Mouse (Mus musculus) stomach, postnatal 0 days (tissue): ENCODE data around the gene Tmprss13.

Experiments
- CTCF ChIP-seq: IDR thresholded peaks from 2 replicates; pipeline ENCODE4 v1.5.1; 2016; ENCODE audit warnings: antibody characterized with exemption, low read depth, mild to moderate bottlenecking, moderate library complexity
- EP300 ChIP-seq: optimal IDR thresholded peaks from 2 replicates; pipeline ENCODE3; 2016; ENCODE audit warnings: antibody characterized with exemption

DNA sequence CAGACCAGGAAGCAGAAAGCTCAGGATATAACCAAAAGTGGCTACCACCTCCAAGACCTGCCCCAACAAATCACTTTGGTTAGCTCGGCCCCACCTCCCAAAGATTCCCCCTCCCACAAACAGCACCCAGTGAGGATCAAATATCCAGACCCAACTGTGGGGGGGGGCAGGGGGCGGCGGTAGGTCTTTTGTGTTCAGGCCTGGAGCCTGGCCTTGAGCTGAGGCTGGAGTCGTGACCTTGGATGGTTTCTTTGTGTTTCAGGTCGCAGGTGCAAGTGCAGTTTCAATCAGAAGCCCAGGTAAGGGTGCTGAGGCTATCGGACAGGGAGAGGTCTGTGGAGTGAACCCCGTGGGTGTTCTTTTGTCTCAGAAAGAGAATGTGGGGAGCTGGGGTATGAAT lies 72.4 kb downstream of the Tmprss13 start:
- TF ChIP-seq CTCF (no peak), EP300 (no peak)
